Mouse (Mus musculus): ENCODE measurements at regions not wholly inside any gene's neighbourhood (a gene's known extent, or its start where the extent isn't known, plus 50 kb on each side); places are given as distances from the start of the nearest gene placed in this dataset.

DNA sequence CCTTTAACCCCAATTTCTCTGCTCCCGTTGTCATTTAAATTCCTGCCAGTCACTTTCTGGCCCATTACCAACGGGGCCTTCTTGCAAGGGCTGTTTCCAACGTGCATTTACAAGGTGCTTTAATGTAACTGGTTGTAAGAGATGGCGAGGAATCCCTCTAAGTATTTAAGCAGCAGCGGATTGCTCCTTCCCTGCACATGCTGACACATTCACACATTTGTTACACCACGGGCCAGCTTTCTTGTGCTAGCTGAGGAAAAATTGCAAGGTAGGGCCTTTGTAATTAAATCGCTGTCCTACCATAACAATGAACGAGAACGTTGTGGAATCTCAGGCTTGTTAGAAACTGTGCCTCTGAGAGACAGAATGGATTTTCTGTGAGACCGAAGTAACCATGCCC, 2252.8 kb upstream of the Gm7489 start:
- TF ChIP-seq CTCF (IDR thresholded peaks at IDR 0.05; ENCODE audit: borderline replicate concordance, insufficient read depth, low read length), result no peak
- no peak for TF ChIP-seq POLR2A (IDR thresholded peaks at IDR 0.05; ENCODE audit: low read depth, low read length)

Data from embryonic fibroblast, embryonic 13.5 days (primary cell).